Mouse (Mus musculus): ENCODE measurements around the gene Irgq. TPM values are rescaled to one million over a fixed set of nuclear protein-coding genes. Genes with fewer than 3 reads are reported as not detected.
A peak's percentile ranks its signal among the peaks of the same experiment; 100 is the strongest.

The Irgq gene
- polyA plus RNA-seq, 1 experiment from 2014 or later, result 21.5 TPM

DNA sequence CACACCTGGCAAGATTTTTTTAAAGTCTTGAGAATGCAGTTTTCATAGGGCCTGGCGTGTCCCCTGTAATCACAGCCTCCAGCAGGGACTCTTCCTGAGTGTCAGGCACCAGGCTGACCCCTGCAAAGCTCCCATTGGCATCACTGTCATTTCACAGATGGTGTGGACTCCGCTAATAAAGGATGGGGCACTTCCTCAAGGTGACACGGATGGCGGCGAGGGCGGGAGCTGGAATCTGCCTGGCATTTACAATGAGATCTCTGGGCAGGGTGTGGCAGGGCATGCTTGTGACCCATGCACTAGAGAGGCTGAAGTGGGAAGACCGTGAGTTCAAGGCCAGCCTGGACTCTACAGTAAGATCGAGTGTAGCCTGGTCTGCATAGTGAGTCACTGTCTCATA, 42.2 kb upstream of the Irgq start:
- Histone ChIP-seq H3K36me3 (ENCODE audit: control insufficient read depth, insufficient read depth, low read length) (no peaks in the 10 kb centered on the region), H3K4me2 (ENCODE audit: low read depth, low read length) (no peak overlapping the region), H3K4me3 (ENCODE audit: low read depth, low read length) (no peak overlapping the region), H3K9ac (replicated peaks; ENCODE audit: low read depth, low read length) (no peak overlapping the region), H3K9me3 (ENCODE audit: control insufficient read depth, low read length) (no peaks in the 10 kb centered on the region), H3K4me1 (ENCODE audit: control insufficient read depth, insufficient read depth, low read length) (peaks cover 40% of the 10 kb centered on the region), H3K27ac (ENCODE audit: low read depth, low read length) (no peak overlapping the region; the same call in 1 of the 2 replicates), H3K27me3 (ENCODE audit: control insufficient read depth, insufficient read depth, low read length) (no peaks in the 10 kb centered on the region)
- no peak for ATAC-seq (ENCODE audit: low read depth)
- 78% methylated on average over 8 of the region's 8 CpGs for WGBS

DNA sequence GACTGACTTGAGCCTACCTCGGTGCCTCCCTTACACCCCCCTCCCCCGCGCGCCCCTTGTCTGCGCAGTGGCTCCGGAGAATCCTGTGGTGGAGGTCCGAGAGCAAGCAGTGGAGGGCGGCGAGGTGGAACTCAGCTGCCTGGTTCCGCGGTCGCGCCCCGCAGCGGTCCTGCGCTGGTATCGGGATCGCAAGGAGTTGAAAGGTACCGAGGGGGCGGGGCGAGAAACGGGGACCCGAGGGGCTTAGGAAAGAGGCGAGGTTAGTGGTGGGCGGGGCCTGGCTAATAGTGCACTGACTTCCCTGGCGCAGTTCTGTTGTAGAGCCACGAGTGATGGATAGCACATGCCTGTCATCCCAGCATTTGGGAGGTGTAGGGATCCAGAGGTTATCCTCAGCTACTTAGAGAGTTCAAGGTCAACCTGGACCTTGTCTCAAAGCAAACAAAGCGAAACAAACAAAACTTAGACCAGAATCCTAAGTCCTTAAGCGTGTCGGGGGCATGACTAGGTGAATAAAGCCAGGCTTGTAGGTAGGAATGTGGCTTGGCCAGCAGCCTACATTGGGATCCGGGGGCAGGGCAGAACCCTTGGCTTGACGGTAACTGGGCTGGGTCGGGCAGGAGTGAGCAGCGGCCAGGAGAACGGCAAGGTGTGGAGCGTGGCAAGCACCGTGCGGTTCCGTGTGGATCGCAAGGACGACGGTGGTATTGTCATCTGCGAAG, 30.5 kb upstream of the Irgq start:
- H3K4me3 ChIP-seq (ENCODE audit: low read depth, low read length), result no peak overlapping the region
- peaks cover 7% of the 10 kb centered on the region; the same call in 1 of the 2 replicates for H3K4me1 ChIP-seq (ENCODE audit: control insufficient read depth, insufficient read depth, low read length)
- no peaks in the 10 kb centered on the region for H3K27me3 ChIP-seq (ENCODE audit: control insufficient read depth, insufficient read depth, low read length)
- H3K9ac ChIP-seq (replicated peaks; ENCODE audit: low read depth, low read length), result no peak overlapping the region; the same call in 1 of the 2 replicates
- WGBS, result 20% methylated on average over 43 of the region's 43 CpGs
- no peaks in the 10 kb centered on the region for H3K9me3 ChIP-seq (ENCODE audit: control insufficient read depth, low read length)
- peaks cover 29% of the 10 kb centered on the region for H3K36me3 ChIP-seq (ENCODE audit: control insufficient read depth, insufficient read depth, low read length)
- ATAC-seq (ENCODE audit: low read depth), result no peak
- H3K27ac ChIP-seq (ENCODE audit: low read depth, low read length), result no peak overlapping the region
- no peak overlapping the region for H3K4me2 ChIP-seq (ENCODE audit: low read depth, low read length)

DNA sequence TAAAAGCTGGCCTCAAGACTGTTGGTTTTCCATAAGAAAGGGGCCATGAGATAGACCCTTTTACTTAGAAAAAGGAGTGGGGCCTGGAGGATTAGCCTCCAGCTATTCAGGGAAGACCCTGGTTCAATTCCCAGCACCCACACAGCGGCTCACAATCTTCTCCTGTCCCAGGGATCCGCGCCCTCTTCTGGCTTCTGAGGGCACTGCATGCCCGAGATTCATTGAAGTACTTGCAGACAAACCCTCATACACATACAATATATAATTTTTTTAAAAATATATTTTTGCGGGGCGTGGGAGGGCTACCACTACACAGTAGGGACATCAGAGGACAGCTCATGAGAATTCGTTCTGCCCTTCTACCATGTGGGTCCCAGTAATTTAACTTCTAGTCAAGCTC, 29.6 kb upstream of the Irgq start:
- Histone ChIP-seq H3K9ac (replicated peaks; ENCODE audit: low read depth, low read length) (no peak overlapping the region), H3K4me2 (ENCODE audit: low read depth, low read length) (no peak overlapping the region), H3K36me3 (ENCODE audit: control insufficient read depth, insufficient read depth, low read length) (peaks cover 29% of the 10 kb centered on the region), H3K27ac (ENCODE audit: low read depth, low read length) (no peak overlapping the region), H3K9me3 (ENCODE audit: control insufficient read depth, low read length) (no peaks in the 10 kb centered on the region), H3K4me3 (ENCODE audit: low read depth, low read length) (no peak overlapping the region), H3K27me3 (ENCODE audit: control insufficient read depth, insufficient read depth, low read length) (no peaks in the 10 kb centered on the region), H3K4me1 (ENCODE audit: control insufficient read depth, insufficient read depth, low read length) (peaks cover 16% of the 10 kb centered on the region)
- WGBS, result 36% methylated on average over 7 of the region's 7 CpGs
- no peak for ATAC-seq (ENCODE audit: low read depth)

DNA sequence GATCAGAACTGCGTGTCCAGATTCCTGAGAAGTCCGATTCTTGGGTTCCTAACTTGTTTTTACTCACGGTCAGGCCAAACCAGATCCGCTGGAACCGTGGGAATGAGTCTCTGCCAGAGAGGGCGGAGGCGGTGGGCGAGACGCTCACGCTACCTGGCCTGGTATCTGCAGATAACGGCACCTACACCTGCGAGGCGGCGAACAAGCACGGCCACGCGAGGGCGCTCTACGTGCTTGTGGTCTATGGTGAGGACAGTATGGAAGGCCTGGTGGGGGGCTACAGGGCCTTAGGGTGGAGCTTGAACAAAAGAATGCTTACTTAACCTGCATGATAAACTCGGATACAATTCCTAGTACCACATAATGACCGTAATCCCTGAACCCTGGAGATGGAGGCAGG, 29.0 kb upstream of the Irgq start:
- peaks cover 20% of the 10 kb centered on the region for H3K4me1 ChIP-seq (ENCODE audit: control insufficient read depth, insufficient read depth, low read length)
- no peak for ATAC-seq (ENCODE audit: low read depth)
- no peaks in the 10 kb centered on the region for H3K27me3 ChIP-seq (ENCODE audit: control insufficient read depth, insufficient read depth, low read length)
- H3K4me3 ChIP-seq (ENCODE audit: low read depth, low read length), result no peak overlapping the region
- 64% methylated on average over 21 of the region's 21 CpGs for WGBS
- no peak overlapping the region for H3K4me2 ChIP-seq (ENCODE audit: low read depth, low read length)
- H3K9ac ChIP-seq (replicated peaks; ENCODE audit: low read depth, low read length), result no peak overlapping the region
- H3K27ac ChIP-seq (ENCODE audit: low read depth, low read length), result no peak overlapping the region
- H3K9me3 ChIP-seq (ENCODE audit: control insufficient read depth, low read length), result no peaks in the 10 kb centered on the region
- peaks cover 29% of the 10 kb centered on the region for H3K36me3 ChIP-seq (ENCODE audit: control insufficient read depth, insufficient read depth, low read length)

DNA sequence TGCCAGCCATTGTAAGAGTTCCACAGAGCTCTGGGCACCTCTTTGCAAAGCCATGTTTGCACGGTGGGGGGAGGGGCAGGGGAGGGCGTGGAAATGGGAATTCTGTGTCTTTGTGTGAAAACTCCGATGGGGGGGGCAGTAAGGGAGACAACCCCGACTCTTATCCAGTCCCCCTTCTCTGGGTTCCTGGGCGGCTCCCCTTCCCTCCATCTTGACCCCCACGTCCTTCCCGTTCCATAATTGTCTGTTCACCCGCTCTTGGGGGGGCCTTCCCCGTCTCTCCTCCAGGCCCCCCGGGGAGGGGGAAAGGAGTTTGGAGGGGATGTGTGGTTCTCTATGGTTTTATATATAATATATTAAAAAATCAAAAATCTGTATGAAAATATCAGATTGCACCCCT, 26.5 kb upstream of the Irgq start:
- no peak for ATAC-seq (ENCODE audit: low read depth)
- 18% methylated on average over 10 of the region's 10 CpGs for WGBS
- no peak overlapping the region for H3K9ac ChIP-seq (replicated peaks; ENCODE audit: low read depth, low read length)
- peaks cover 25% of the 10 kb centered on the region for H3K4me1 ChIP-seq (ENCODE audit: control insufficient read depth, insufficient read depth, low read length)
- no peak overlapping the region for H3K4me3 ChIP-seq (ENCODE audit: low read depth, low read length)
- H3K27me3 ChIP-seq (ENCODE audit: control insufficient read depth, insufficient read depth, low read length), result no peaks in the 10 kb centered on the region
- H3K9me3 ChIP-seq (ENCODE audit: control insufficient read depth, low read length), result no peaks in the 10 kb centered on the region
- H3K4me2 ChIP-seq (ENCODE audit: low read depth, low read length), result no peak overlapping the region
- H3K27ac ChIP-seq (ENCODE audit: low read depth, low read length), result no peak overlapping the region
- peaks cover 26% of the 10 kb centered on the region for H3K36me3 ChIP-seq (ENCODE audit: control insufficient read depth, insufficient read depth, low read length)

DNA sequence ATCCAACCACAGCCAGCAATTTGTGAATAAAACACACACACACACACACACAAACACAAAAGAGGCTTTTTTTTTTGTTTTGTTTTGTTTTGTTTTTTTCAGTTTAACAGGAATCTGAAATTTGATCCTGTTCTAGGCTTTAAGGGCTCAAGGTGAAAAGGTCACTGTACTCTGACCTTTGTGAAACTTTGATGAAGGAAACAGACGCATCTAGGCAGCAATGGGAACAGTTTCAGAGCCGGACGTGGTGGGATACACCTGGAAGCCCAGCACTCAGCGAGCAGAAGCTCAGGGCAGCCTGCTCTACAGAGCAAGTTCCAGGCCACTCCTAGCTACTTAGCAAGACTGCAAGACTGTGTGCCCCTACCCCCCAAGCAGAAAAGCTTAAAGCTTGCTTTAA, 25.6 kb upstream of the Irgq start:
- H3K9ac ChIP-seq (replicated peaks; ENCODE audit: low read depth, low read length), result no peak overlapping the region

DNA sequence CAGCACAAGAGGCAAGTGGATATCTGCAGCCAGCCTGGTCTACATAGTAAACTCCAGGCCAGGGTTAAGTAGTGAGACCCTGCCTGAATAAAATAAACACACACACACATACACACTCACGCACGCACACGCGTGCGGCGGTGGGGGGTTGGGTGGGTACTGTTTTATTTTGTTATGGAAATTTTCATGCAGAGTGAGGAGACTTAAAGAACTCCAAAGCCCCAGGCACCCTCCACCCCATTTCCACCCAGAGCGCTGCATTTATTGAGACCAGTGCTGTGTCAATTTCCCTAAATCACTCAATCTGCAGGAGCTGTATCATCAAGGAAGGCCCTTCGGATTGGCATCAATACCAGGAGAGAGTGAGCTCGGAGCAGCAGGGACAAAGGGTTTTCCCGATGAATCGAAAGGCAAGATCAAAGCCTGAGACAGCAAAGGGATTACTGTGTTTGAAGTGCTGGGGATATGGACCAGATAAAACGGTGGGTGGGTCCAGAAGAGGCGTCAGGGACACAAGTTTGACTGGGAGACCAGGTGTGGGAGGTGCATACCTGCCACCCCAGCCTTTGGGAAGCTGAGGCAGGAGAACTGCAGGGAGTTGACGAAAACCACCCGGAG, 24.9 kb upstream of the Irgq start:
- Histone ChIP-seq H3K9ac (replicated peaks; ENCODE audit: low read depth, low read length) (0 out of 2 replicates have a peak overlapping the region, but pooled peaks have one; percentile 89), H3K27me3 (ENCODE audit: control insufficient read depth, insufficient read depth, low read length) (no peaks in the 10 kb centered on the region), H3K36me3 (ENCODE audit: control insufficient read depth, insufficient read depth, low read length) (peaks cover 17% of the 10 kb centered on the region), H3K27ac (ENCODE audit: low read depth, low read length) (peak overlapping the region; percentile 99), H3K4me1 (ENCODE audit: control insufficient read depth, insufficient read depth, low read length) (peaks cover 25% of the 10 kb centered on the region), H3K4me3 (ENCODE audit: low read depth, low read length) (peak overlapping the region; percentile 72), H3K9me3 (ENCODE audit: control insufficient read depth, low read length) (no peaks in the 10 kb centered on the region), H3K4me2 (ENCODE audit: low read depth, low read length) (peak overlapping the region; percentile 66)
- 9% methylated on average over 15 of the region's 15 CpGs for WGBS
- no peak for ATAC-seq (ENCODE audit: low read depth)

More for the DNA sequence above, 25.6 kb upstream of the Irgq start:
- peaks cover 25% of the 10 kb centered on the region for H3K4me1 ChIP-seq (ENCODE audit: control insufficient read depth, insufficient read depth, low read length)
- peaks cover 21% of the 10 kb centered on the region for H3K36me3 ChIP-seq (ENCODE audit: control insufficient read depth, insufficient read depth, low read length)
- H3K27me3 ChIP-seq (ENCODE audit: control insufficient read depth, insufficient read depth, low read length), result no peaks in the 10 kb centered on the region
- H3K4me2 ChIP-seq (ENCODE audit: low read depth, low read length), result no peak overlapping the region
- ATAC-seq (ENCODE audit: low read depth), result no peak
- H3K27ac ChIP-seq (ENCODE audit: low read depth, low read length), result peak overlapping the region; percentile 99
- no peak overlapping the region for H3K4me3 ChIP-seq (ENCODE audit: low read depth, low read length)
- 16% methylated on average over 4 of the region's 4 CpGs for WGBS
- no peaks in the 10 kb centered on the region for H3K9me3 ChIP-seq (ENCODE audit: control insufficient read depth, low read length)

DNA sequence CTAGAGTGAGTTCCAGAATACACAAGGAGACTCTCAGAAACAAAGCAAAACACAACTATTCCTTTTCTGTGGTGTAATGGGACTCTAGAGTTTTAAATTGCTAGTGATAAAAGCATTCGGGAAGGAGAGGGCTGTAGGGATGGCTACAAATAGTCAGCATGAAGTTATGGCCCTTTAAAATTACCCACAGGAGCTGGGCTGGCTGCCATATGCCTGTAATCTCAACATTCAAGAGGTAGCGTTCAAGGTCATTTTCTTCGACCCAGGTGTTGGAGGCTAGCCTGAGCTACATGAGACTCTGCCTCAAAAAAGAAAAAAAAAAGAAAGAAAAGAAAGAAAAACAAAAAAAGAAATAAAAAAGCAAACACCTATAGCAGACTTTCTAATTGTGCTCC, 24.4 kb upstream of the Irgq start:
- WGBS, result 3% methylated on average over 3 of the region's 3 CpGs
- H3K27me3 ChIP-seq (ENCODE audit: control insufficient read depth, insufficient read depth, low read length), result no peaks in the 10 kb centered on the region
- peak overlapping the region; percentile 89 for H3K9ac ChIP-seq (replicated peaks; ENCODE audit: low read depth, low read length)
- no peaks in the 10 kb centered on the region for H3K9me3 ChIP-seq (ENCODE audit: control insufficient read depth, low read length)
- H3K4me2 ChIP-seq (ENCODE audit: low read depth, low read length), result peak overlapping the region; percentile 66
- H3K4me3 ChIP-seq (ENCODE audit: low read depth, low read length), result peak overlapping the region; percentile 72
- ATAC-seq (ENCODE audit: low read depth), result no peak
- peak overlapping the region; percentile 99 for H3K27ac ChIP-seq (ENCODE audit: low read depth, low read length)
- peaks cover 25% of the 10 kb centered on the region for H3K4me1 ChIP-seq (ENCODE audit: control insufficient read depth, insufficient read depth, low read length)
- H3K36me3 ChIP-seq (ENCODE audit: control insufficient read depth, insufficient read depth, low read length), result peaks cover 15% of the 10 kb centered on the region; the same call in 1 of the 2 replicates

DNA sequence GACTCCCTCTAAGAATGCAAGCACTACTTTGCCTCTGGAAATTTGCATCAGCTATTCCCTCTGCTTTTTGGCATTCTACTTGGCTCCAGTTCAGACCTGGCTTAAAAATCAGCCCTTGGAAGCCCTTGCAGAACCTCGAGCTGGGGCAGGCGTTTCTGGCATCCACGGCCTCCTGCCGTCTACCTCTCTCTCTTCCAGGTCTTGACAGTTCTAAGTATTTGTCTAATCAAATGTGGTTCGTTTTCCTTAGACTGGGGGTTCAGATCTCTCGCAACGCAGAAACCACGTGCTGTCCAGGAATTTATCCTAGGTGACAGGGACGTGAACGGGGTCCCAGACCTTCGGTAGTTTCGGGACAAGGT, 24.0 kb upstream of the Irgq start:
- H3K4me1 ChIP-seq (ENCODE audit: control insufficient read depth, insufficient read depth, low read length), result peaks cover 25% of the 10 kb centered on the region
- H3K27ac ChIP-seq (ENCODE audit: low read depth, low read length), result peak overlapping the region; percentile 99
- 0 out of 2 replicates have a peak, but pooled peaks have one; percentile 6 for ATAC-seq (ENCODE audit: low read depth)
- no peaks in the 10 kb centered on the region for H3K27me3 ChIP-seq (ENCODE audit: control insufficient read depth, insufficient read depth, low read length)
- H3K9ac ChIP-seq (replicated peaks; ENCODE audit: low read depth, low read length), result peak overlapping the region; percentile 89
- under 1% methylated on average over 12 of the region's 12 CpGs for WGBS
- H3K36me3 ChIP-seq (ENCODE audit: control insufficient read depth, insufficient read depth, low read length), result peaks cover 13% of the 10 kb centered on the region; the same call in 1 of the 2 replicates
- peak overlapping the region; percentile 72 for H3K4me3 ChIP-seq (ENCODE audit: low read depth, low read length)
- H3K4me2 ChIP-seq (ENCODE audit: low read depth, low read length), result peak overlapping the region; percentile 66
- no peaks in the 10 kb centered on the region for H3K9me3 ChIP-seq (ENCODE audit: control insufficient read depth, low read length)
